Mouse (Mus musculus) erythroblast, embryonic 14.5 days (primary cell): ENCODE data around the gene Slc19a1. TPM values are rescaled to one million over a fixed set of nuclear protein-coding genes. Genes with fewer than 3 reads are reported as not detected.

Experiments
- H3K27me3 ChIP-seq: 2 replicates; pipeline ENCODE4 v1.6.1; 2012; ENCODE audit warnings: inconsistent platforms; ENCODE audit not compliant: control insufficient read depth
- H3K36me3 ChIP-seq: 2 replicates; pipeline ENCODE4 v1.6.1; 2012; ENCODE audit warnings: mild to moderate bottlenecking, inconsistent platforms; ENCODE audit not compliant: control insufficient read depth
- H3K4me1 ChIP-seq: 2 replicates; pipeline ENCODE4 v1.6.1; 2012; ENCODE audit warnings: inconsistent platforms; ENCODE audit not compliant: control insufficient read depth
- H3K4me3 ChIP-seq: replicated peaks from 2 replicates; pipeline ENCODE3; 2012; ENCODE audit warnings: moderate library complexity, mild to moderate bottlenecking, inconsistent platforms
- H3K9me3 ChIP-seq: 2 replicates; pipeline ENCODE4 v1.6.1; 2012; ENCODE audit warnings: low read length, inconsistent platforms, mixed read lengths; ENCODE audit not compliant: control insufficient read depth
- GATA1 ChIP-seq: IDR thresholded peaks from 2 replicates; pipeline ENCODE4 v1.6.1; 2012; ENCODE audit warnings: low read length, inconsistent platforms, mixed read lengths
- TAL1 ChIP-seq: IDR thresholded peaks from 3 replicates; pipeline ENCODE4 v1.6.1; 2012; ENCODE audit warnings: low read length, inconsistent platforms, mixed read lengths
- polyA plus RNA-seq: library from polyadenylated mRNA; stranded (reverse); fragments of >175 nt; gene quantifications from 2 replicates; pipeline ENCODE4 v1.2.3, GENCODE M21; 2012

The Slc19a1 gene
- polyA plus RNA-seq, 1 experiment: 0.96 TPM

DNA sequence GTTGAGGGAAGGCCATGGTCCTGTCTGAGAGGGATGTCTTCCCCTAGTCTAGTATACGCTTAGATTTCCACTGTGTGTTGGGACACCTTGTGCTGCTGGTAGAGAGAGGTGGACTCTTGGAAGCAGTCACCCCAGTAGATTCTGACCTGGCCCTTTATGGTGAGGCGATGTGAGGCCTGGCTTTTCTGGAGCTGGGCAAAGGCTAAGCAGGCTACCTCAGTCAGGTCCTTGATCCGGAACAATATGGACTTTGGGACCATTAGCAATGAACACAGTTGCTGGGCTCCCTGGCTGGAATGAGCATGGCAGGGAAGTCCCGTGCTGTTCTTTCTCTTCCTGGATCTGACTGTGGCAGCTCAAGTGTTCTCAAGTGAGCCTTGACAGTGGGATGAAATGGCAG is 2.3 kb upstream of the Slc19a1 start:
- H3K4me3 ChIP-seq: no peak overlapping the region
- no peaks in the 10 kb centered on the region for H3K9me3 ChIP-seq
- H3K4me1 ChIP-seq: peaks cover 37% of the 10 kb centered on the region
- H3K27me3 ChIP-seq: no peaks in the 10 kb centered on the region
- no peak for TF ChIP-seq TAL1
- no peak for TF ChIP-seq GATA1
- no peaks in the 10 kb centered on the region for H3K36me3 ChIP-seq

GRCm38 (mm10) chr10:77030666-77031065 is 1.4 kb upstream of the Slc19a1 start:
- Histone ChIP-seq H3K9me3 (no peaks in the 10 kb centered on the region), H3K4me1 (peaks cover 45% of the 10 kb centered on the region), H3K36me3 (no peaks in the 10 kb centered on the region), H3K27me3 (no peaks in the 10 kb centered on the region), H3K4me3 (no peak overlapping the region)
- TF ChIP-seq GATA1 (no peak), TAL1 (no peak)

- H3K4me1 ChIP-seq: peaks cover 56% of the 10 kb centered on the region
- H3K36me3 ChIP-seq: peaks cover 14% of the 10 kb centered on the region
- H3K27me3 ChIP-seq: no peaks in the 10 kb centered on the region
- H3K4me3 ChIP-seq: peak overlapping the region; percentile 71
- no peaks in the 10 kb centered on the region for H3K9me3 ChIP-seq
- no peak for TF ChIP-seq TAL1
- no peak for TF ChIP-seq GATA1
Measured at GRCm38 (mm10) chr10:77032591-77033322, 716 bp downstream of the Slc19a1 start.

GRCm38 (mm10) chr10:77033323-77034025 is 1.4 kb downstream of the Slc19a1 start:
- Histone ChIP-seq H3K9me3 (no peaks in the 10 kb centered on the region), H3K4me3 (peak overlapping the region; percentile 71), H3K36me3 (peaks cover 20% of the 10 kb centered on the region), H3K27me3 (no peaks in the 10 kb centered on the region), H3K4me1 (peaks cover 56% of the 10 kb centered on the region)
- TF ChIP-seq GATA1 (no peak), TAL1 (no peak)

GRCm38 (mm10) chr10:77035487-77035886 is 3.4 kb downstream of the Slc19a1 start:
- Histone ChIP-seq H3K4me3 (no peak overlapping the region), H3K9me3 (no peaks in the 10 kb centered on the region), H3K27me3 (no peaks in the 10 kb centered on the region), H3K36me3 (peaks cover 38% of the 10 kb centered on the region), H3K4me1 (peaks cover 56% of the 10 kb centered on the region)
- TF ChIP-seq GATA1 (no peak), TAL1 (no peak)

DNA sequence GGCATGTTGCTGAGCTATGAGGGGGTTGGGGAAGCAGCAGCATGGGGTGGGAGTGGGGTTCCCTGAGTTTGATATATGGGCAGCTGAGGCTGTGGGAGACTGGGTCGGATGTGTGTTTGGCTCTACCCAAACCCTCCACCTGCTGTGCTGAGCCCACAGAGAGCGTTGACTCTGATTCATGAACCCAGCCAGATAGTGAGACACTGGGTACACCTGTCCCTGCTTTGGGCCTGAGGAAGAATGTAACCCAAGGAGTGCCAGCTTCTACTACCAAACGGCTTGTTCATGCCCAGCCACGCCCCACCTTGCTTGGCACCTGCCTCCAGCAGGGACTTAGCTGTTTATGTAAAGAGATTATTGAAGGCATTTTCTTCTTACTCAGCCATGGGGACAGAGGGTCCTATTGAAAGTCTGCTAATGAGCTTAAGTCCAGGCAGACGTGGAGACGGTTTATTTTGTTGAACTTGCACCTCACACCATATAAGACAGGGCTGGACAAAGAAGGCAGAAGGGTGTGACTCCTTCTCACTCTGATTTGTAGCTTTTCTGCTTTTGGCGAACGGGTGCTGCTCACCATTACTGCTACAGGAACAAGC is 6.6 kb downstream of the Slc19a1 start:
- Histone ChIP-seq H3K4me1 (peaks cover 29% of the 10 kb centered on the region), H3K27me3 (no peaks in the 10 kb centered on the region), H3K4me3 (no peak overlapping the region), H3K36me3 (peaks cover 68% of the 10 kb centered on the region), H3K9me3 (no peaks in the 10 kb centered on the region)
- TF ChIP-seq TAL1: no peak
- TF ChIP-seq GATA1: no peak

GRCm38 (mm10) chr10:77048196-77048595 is 16.2 kb downstream of the Slc19a1 start:
- Histone ChIP-seq H3K36me3 (peaks cover 79% of the 10 kb centered on the region), H3K4me1 (no peaks in the 10 kb centered on the region), H3K9me3 (no peaks in the 10 kb centered on the region; the same call in 1 of the 2 replicates), H3K27me3 (no peaks in the 10 kb centered on the region), H3K4me3 (no peak overlapping the region)
- no peak for TF ChIP-seq TAL1
- no peak for TF ChIP-seq GATA1

DNA sequence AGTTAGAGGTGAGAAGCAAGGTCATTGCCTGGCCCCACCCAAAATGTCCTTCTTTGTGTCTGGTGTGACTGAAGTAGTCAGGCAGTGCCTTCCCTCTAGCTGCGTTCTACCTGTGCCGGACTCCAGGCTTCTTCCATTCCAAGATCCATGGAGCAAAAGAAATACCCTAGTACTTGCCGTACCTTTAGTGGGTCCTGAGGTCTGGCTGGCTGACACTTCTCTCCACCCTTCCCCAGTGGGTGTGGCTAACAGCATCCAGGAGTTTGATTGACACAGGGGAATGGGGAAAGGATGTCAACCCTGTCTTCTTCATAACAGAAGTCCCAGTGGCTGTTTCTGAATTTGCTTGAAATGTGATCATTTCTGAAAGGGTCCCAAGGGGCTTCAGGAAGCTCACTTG is 16.6 kb downstream of the Slc19a1 start:
- Histone ChIP-seq H3K36me3 (peaks cover 76% of the 10 kb centered on the region), H3K27me3 (no peaks in the 10 kb centered on the region)

GRCm38 (mm10) chr10:77056768-77057167 is 24.7 kb downstream of the Slc19a1 start:
- H3K27me3 ChIP-seq: no peaks in the 10 kb centered on the region
- H3K36me3 ChIP-seq: peaks cover 20% of the 10 kb centered on the region
- no peak for TF ChIP-seq TAL1
- TF ChIP-seq GATA1: no peak

More for the DNA sequence above, 16.6 kb downstream of the Slc19a1 start:
- Histone ChIP-seq H3K9me3 (no peaks in the 10 kb centered on the region; the same call in 1 of the 2 replicates), H3K4me3 (no peak overlapping the region), H3K4me1 (no peaks in the 10 kb centered on the region)
- no peak for TF ChIP-seq TAL1
- no peak for TF ChIP-seq GATA1

More at GRCm38 (mm10) chr10:77056768-77057167, 24.7 kb downstream of the Slc19a1 start:
- Histone ChIP-seq H3K4me3 (no peak overlapping the region), H3K4me1 (peaks cover 18% of the 10 kb centered on the region), H3K9me3 (no peaks in the 10 kb centered on the region)
